Mouse (Mus musculus): Measurements from ENCODE around the gene Kcnma1.

Kcnma1 gene

GRCm38 (mm10) chr14:23583235-23583634, 431.1 kb downstream of the Kcnma1 start:
- DNase-seq: peak; percentile 75

GRCm38 (mm10) chr14:23581282-23581681, 433.0 kb downstream of the Kcnma1 start:
- DNase-seq: no peak

- peak; percentile 25 for DNase-seq
Observed at GRCm38 (mm10) chr14:23575951-23576350, 438.3 kb downstream of the Kcnma1 start.

GRCm38 (mm10) chr14:23574136-23574535, 440.2 kb downstream of the Kcnma1 start:
- DNase-seq: no peak

- no peak for DNase-seq
Observed at GRCm38 (mm10) chr14:23573385-23573784, 440.9 kb downstream of the Kcnma1 start.

GRCm38 (mm10) chr14:23572778-23573177, 441.5 kb downstream of the Kcnma1 start:
- no peak for DNase-seq

GRCm38 (mm10) chr14:23570251-23570650, 444.0 kb downstream of the Kcnma1 start:
- DNase-seq: no peak

- no peak for DNase-seq
Observed at GRCm38 (mm10) chr14:23565931-23566330, 448.4 kb downstream of the Kcnma1 start.

- no peak for DNase-seq
Observed at GRCm38 (mm10) chr14:23564474-23564873, 449.8 kb downstream of the Kcnma1 start.

- no peak for DNase-seq
Observed at GRCm38 (mm10) chr14:23563180-23563579, 451.1 kb downstream of the Kcnma1 start.

- no peak for DNase-seq
Observed at GRCm38 (mm10) chr14:23555647-23556046, 458.6 kb downstream of the Kcnma1 start.

- DNase-seq: no peak
Observed at GRCm38 (mm10) chr14:23552252-23552974, 461.9 kb downstream of the Kcnma1 start.

- no peak for DNase-seq
Observed at GRCm38 (mm10) chr14:23550467-23550866, 463.8 kb downstream of the Kcnma1 start.

GRCm38 (mm10) chr14:23542131-23542530, 472.2 kb downstream of the Kcnma1 start:
- no peak for DNase-seq

GRCm38 (mm10) chr14:23539621-23540020, 474.7 kb downstream of the Kcnma1 start:
- DNase-seq: no peak

- DNase-seq: peak; percentile 72
Observed at GRCm38 (mm10) chr14:23533346-23533745, 480.9 kb downstream of the Kcnma1 start.

GRCm38 (mm10) chr14:23531735-23532525, 482.4 kb downstream of the Kcnma1 start:
- DNase-seq: peak; percentile 10

- peak; percentile 69 for DNase-seq
Observed at GRCm38 (mm10) chr14:23529720-23530119, 484.6 kb downstream of the Kcnma1 start.

GRCm38 (mm10) chr14:23529229-23529628, 485.1 kb downstream of the Kcnma1 start:
- DNase-seq: no peak

GRCm38 (mm10) chr14:23525910-23526309, 488.4 kb downstream of the Kcnma1 start:
- DNase-seq: no peak

- no peak for DNase-seq
Observed at GRCm38 (mm10) chr14:23523825-23524491, 490.3 kb downstream of the Kcnma1 start.

GRCm38 (mm10) chr14:23522606-23523159, 491.6 kb downstream of the Kcnma1 start:
- peak; percentile 72 for DNase-seq

GRCm38 (mm10) chr14:23521080-23521684, 493.1 kb downstream of the Kcnma1 start:
- peak; percentile 27 for DNase-seq

All from kidney, adult 9 months (tissue).